Mouse (Mus musculus) cerebellum, adult 18-20 months (tissue): ENCODE measurements around the gene Ube2u.
"Not testable (repeated sequence)": the region's sequence is repeated elsewhere in the genome, so short reads cannot be mapped to it uniquely, and the experiment has no call there.

Experiments used
- DNase-seq, 2 experiments: peaks; one replicate each; pipeline ENCODE4 v3.0.0; 2021

The Ube2u gene

DNA sequence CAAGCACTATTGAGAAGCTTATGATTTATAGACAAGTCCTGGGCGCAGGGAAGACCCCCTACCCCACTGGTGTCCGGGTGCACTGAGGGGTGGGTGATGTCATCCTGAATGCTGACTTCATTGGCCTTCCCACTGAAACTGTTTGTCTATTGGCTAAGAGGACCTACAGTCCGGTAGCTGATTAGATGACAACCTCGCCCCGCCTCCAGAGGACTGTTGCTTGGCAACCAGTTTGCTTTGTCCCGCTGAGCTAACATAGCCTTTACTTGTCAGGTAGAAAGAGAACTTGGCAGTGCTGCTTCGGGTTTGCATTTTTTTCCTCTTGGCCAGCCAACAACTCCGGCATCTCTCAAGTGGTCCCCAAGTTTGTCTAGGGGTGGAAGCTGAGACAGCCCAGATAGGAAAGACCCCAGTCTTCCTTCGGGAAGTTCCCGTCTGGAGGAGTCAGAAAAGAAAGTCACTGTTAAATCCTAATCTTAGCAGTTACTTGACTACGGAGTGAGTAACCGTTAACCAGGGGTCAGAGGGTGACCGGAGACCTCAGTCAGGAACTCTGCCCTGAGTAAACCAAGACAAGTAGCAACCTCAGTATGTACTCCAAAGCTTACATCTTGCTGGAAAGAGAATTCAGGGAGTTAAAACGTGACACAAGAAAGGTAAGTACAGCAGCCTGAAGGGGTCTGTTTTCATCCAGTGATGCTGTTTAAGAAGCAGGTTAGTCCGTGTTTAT lies at the start of gene Ube2u:
Ube2u (plus strand) TSS at position 258 of the 730 bp plus-strand sequence.
- peak in 1 of 2 experiments; percentile 6 for DNase-seq

DNA sequence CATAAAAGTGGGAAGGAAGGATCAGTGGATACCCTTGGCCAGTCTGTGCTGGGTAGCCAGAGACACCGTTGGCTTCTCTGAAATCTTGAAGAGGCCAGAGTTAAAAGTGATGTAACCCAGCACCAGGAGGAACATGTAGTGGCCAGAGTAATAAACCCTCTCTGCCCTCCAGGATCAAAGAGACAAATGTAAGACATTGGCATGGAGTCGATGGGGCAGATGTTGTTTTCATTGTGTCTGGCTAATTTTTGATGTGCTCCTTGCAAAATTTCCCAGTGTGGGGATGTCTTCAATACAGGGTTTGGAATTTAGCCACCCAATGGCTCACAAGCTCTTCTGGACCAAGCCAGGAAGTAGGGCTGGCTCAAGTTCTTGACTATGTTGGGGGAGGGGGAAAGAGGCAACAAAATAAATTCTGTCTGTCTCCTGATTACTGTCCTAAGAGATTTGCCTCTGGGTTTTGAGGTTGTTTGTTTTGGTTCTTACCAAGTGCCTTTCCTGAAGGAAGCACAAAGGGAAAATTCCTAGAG lies 49.2 kb upstream of the Ube2u start:
- no peak for DNase-seq

DNA sequence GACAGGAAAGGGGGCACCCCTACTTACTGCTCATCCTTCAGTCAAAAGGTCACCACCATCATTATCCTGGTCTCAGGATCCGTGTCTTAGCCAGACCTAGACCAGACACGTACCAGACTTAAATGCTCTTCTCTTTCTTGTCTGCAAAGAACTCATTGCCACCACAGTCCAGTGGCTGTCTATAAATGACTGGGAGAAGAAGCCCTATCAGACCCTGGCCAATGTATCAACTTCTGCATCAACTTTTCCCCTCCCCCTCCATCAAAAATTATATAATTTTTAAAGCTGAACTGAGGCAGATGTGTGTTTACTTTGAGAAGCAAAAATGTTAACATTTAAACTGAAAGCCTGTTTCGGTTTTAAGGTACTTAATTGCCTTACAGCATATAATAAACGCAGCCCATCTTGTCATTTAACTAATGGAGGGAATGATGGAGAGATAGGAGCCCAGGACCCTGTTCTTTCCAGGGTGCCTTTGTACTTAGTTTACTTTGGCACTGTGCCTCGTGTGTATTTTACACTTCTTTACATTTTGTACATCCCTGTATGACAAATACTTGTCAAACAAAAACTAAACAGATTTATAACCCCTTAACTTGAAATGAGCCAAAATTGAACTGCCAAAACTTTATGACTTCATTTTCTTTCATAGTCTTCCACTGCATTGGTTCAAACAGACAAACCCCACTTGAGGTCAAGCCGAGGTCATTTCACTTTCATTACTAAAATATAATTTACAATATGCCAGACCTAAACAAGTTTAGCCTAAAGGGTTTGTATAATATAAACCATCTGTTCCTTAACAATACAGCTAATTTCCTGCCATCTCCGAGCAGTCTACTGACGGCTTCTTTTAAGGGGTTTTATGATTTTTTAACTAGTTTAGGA lies 43.1 kb upstream of the Ube2u start:
- no peak for DNase-seq

DNA sequence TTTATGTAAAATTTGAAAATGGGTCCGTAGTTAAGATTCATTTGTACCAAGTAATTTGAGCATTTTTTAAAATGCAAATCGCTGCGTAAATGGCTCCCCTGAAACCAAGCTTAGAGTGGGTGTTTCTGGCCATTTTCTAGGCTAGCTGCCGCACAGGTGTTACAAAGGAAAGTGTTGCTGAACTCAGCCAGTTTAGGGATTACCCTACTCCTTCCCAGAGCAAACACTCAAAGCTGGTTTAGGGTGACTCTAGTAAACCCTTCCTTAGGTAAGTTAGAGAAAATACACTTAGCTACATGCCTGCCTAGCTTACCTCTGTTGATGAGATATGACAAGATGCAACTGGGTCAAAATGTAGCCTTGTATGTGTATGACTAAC lies 42.5 kb upstream of the Ube2u start:
- DNase-seq = no peak

DNA sequence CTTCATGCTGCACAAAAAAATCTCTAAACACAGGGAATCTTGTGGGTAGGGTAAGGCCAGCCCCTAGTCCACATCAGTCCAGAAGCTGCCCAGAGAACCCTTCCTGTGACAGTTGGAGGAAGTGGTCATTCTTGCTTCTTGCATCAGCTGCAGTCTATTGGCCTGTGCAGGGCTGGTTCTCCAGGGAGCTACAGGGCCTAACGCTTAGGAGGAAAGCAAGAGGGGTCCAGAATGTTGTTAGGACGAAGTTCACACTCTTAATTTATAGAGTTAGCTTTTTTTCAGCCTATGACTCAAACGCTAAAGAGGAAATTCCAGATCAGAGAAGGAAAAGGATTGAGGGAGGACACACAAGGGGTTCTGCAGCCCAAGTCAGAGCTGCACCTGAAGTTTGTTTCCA lies 31.8 kb upstream of the Ube2u start:
- no peak for DNase-seq

DNA sequence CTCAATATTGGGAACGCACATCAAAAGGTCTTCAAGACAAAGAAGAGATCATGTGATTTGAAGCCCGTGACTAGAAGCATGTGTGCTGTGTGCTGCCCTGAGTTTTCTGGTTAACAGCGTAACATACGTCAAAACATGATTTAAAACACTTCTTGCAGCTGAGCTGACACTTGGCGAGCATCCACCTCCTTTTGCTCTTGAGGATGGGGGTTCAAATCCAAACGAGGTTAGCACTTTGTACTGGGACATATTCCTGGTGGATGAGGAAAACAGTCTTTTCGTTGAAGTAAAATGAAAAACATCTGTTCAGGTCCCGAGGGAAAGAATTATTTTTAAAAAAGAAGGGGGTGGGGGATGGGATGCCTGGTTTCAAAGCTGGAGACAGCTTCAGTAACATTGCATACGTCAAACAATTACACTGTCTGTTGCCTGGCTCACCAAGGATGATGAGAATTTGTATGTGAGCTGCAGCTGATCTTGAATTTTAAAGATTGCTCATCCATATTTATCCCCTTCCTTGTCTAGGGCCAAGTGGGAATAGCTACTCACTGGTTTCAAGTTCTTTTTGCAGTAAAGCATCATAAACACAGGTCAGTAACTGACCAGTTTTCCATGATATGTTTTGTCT lies 16.0 kb upstream of the Ube2u start:
- DNase-seq = no peak

DNA sequence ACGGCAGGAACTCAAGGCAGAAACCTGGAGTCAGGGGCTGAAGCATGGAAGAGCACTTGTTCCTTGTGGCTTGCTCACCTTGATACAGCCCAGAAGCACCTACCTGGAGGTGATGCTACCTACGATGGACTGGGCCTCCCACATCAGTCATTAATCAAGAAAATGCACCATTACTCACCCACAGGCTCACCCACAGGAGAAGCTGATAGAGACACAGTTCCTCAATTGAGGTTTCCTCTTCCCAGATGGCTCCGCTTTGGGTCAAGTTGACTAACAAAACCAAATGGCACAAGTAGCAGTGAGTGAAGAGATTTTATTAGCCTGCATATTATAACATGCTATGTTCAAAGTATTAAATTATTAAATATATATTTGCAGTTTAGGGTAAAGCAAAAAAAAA lies 9.8 kb downstream of the Ube2u start:
- no peak for DNase-seq

DNA sequence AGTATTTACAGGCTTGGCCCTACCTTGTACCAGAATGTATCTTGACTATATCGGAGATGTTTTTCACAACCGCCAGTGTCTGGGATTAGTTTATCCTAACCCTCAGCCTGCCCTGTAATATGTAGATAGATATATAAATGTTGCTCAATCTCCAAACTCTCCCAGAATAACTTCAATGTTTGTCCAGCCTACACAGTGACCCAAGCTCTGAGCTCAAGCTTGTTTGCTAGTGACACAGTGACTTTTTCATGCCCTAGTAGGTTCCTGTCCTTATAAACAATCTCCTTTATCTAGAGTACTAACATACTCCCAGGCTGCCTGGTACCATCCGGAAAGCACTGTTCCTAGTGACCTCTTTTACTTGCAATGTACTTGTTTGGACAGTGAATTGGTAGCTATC lies 16.5 kb downstream of the Ube2u start:
- DNase-seq = no peak

DNA sequence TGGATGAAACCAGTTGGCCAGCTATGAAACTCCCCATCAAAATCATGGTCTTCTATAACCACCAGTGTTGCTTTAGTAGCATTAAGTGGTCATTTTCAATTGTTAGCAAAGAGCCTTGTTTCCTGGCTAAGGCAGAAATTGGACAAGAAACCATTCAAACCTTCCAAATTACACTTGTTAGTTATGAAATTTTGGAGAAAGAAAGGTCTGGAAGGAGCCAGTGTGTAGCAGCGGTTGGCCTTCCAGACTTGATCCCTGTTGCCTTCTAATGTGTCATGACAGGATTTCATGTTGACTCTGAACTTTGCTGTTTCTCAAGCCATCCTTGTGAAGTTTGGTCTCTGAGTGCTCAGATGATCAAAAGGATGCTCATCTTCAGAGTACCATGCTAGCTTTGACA lies 17.9 kb downstream of the Ube2u start:
- DNase-seq = no peak

DNA sequence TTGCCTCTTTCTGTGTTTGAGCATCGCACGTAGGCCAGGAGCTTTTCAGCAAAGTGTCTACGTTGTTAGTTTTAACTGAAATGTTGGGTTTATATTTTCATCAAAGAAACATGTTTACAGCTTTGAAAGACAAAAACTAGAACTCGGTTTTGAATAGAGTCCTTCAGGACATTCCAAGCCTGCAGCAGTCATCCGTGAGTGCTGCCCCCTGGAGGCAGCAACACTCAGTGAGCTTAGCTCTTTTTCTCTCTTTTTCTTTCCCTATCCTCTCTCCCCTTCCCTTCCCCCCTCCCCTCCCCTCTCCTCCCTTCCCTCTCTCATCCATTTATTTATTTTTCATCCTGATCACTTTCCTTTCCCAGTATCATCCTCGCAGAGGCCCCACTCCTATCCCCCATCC lies 19.5 kb downstream of the Ube2u start:
- DNase-seq = peak; percentile 20 to 31

DNA sequence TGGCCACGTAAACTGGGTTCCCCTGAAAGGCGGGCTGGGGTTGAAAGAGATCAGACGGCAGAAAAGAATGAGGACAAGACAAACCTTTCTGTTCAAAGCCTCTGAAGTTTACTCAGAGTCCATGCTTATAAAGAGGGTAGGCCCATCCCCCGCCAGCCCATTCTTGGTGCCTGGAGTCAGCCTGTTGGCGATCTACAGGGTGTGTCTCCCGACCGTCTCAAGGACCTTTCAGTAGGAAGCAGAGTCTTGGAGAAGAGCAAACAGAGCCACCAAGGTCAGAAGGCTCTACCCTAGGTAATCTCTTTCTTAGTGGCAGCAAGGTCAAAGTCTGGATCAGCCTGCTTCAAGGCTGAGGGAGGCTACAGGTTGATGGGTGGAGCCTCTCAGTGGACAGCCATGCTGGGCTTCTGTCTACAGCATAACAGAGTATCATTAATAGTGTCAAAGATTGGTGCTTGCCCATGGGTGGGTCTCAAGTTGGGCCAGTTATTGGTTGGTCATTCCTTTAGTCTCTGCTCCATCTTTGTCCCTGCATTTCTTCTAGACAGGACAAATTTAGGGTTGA lies 20.5 kb downstream of the Ube2u start:
- DNase-seq = not testable (repeated sequence)

DNA sequence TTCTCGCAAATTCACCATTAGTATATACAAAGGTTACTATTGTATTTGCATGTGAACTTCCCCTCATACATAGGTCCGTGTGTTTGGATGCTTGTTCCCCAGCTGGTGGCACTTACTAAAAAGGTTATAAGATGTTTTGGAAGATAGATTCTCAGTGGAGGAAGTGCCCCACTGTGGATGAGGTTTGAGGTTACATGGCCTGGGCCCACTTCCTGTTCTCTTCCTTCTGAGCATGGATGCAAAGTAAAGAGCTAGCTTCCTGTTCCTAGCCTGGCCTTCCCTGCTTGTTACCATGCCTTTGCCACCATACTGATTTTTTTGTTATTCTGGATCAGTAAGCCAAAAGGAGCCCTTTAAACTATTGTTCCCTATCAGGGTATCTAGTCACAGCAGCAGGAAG lies 24.7 kb downstream of the Ube2u start:
- DNase-seq = no peak

DNA sequence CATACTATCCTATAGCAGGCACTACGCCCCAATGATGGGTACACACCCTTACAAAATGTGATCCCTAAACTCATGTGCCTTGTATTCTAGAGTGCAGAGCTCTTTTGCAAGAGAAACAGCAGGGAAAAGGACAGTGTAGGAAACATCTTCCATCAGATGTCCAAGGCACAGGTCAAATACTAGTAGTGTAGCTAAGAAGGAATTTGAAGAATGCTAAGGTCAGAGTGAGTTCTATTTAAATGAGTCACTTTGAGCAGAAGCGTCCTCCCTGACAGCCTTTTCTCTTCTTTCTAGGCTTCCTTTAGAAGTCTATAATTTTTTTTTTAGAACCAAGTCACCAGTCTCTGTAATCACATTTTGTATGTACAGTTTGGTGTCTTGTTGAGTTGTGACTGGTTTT lies 39.0 kb downstream of the Ube2u start:
- DNase-seq = no peak

DNA sequence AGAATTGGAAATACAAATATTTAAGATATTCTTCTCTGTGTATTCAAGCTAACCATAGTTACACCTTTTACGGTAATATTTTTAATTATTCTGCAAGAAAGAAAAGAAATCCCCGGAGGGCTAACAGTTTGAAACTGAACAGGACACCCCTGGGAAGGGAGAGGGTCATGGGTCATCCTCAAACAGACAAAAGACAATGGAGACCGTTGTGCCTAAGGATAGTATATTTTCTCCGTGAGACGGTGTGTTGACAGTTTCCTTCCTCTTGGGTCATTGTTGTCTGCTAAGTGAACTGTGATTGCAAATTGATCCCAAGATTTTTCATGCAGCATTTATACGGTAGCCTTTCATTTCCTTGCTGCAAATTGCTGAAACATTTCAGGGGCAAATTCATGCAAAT lies 43.9 kb downstream of the Ube2u start:
- no peak for DNase-seq

DNA sequence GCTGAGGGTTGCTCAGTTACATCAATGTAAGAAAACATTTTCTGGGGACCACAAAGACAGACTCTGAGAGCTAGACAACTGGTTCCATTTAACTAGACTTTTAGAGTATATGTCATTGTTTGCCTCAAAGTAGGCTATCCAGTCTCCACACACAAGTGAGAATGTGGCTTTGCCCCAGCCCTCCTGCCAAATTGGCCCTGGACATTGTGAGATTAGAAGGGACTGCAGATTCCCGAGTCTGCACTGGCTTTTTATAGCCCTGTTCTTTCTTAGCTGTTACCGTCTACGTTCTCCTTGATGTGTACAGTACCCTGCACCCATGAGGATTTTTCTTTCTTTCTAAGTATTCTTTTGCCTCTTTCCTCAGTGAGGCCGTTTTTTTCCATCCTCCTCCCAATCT lies 46.1 kb downstream of the Ube2u start:
- no peak for DNase-seq

DNA sequence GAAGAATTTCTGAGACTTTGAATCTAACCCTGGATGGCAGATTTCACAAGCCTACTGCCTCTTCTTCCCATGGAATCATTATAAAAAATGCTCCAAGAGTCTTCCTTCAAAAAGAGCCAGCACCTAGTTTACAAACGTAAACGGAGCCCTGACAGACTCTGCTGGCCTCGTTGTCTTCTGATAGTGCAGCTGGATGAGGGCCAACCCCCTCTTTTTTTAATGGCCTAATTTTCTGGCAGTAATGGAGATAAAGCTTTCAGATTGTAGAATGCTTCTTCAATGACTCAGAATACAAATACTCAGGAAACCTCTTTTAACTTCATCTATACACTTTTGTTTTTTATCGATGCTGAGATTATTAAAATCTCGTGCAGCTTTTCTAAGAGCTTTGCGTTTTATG lies 47.6 kb downstream of the Ube2u start:
- DNase-seq = no peak

DNA sequence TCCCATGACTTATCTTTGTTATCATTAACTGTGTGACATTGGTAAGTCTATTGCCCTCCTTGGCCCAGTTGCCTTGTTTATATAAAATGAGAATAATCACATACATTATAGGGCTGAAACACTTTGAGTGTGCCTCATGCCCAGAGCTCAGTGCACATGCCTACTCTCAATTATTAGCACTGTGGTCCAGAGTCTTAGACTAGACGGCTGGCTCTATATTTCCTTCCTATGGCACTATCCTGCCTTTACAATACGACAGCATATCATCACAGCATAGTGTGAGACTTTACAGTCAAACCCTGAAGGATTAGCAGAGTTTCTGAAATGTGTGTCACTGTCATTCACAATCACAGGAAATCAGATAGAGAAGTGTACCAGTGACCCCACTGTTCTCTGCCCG lies 48.4 kb downstream of the Ube2u start:
- no peak for DNase-seq

DNA sequence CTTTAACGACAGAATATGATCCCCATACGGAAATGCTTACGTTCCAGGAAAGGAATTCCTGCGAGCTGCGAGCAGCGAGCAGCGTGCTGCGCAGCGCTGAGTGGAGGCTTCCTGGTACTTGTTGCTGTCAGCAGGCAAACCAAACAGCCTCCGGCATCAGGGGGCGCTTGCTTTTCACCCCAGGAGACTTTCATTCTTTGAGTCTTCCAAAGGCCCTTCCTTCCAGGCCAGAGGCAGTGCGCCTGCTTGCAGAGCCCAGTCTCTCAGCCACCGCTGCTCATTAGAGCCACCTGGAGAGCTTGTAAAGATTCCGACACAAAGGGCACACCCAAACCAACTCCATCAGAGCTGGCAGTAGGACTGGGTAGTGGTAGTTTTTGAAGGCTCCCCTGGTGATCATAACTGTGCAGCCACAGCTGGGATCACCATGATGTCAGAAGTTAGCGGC lies 48.9 kb downstream of the Ube2u start:
- DNase-seq = no peak

DNA sequence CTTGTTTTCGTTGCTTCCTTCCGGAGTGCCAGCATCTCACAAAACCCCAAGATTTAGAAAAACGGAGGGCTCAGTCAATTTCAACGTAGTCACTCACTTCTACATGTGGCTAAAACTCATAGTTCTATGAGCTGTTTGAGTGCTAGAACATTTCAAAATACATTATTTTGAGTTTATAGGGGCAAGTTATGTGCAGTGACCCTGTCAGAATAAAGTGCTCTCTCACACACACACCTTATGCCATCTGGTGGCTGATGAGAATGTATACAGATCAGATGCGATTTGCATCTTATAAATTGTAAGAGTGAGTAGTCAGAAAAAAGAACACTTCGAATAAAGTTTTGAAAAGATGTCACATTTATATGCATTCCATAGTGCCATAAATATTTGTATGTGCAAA lies 55.0 kb downstream of the Ube2u start:
- DNase-seq = no peak

DNA sequence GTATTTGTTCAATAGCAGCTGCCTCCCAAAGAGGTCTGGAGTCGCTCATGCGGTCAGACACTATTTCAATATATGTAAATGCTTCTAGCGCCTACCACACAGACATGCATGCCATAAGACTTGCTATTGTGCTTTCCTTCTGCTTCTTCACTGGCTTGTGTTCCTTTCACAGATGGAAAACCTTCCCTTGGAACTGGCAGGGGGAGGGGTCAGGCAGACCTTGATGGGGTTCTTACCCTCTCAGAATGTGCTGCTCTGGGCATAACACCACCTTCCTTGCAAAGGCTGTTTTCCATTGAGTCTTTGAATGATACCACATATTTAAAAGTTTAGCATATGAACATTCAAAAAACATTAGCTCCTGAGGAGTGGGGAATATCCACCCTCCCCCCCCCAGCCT lies 56.3 kb downstream of the Ube2u start:
- no peak for DNase-seq

DNA sequence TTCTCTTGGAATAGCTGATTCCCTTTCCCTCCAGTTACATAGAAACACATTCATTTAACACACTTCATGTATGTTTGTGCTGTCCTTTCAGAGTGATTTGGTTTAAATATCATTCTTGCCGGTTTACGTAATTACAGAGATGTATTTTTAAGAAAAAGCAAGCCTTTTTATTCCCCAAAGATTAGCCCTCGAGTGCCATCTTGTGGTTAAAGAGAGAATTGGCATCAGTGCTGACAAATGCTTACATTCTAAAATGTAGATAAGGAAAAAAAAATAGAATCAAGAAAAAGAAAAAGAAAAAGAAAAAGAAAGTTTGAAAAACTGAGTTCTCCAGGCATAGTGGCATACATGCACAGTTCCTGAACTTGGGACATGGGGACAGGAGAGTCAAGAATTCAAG lies 59.2 kb downstream of the Ube2u start:
- DNase-seq = peak; percentile 57

DNA sequence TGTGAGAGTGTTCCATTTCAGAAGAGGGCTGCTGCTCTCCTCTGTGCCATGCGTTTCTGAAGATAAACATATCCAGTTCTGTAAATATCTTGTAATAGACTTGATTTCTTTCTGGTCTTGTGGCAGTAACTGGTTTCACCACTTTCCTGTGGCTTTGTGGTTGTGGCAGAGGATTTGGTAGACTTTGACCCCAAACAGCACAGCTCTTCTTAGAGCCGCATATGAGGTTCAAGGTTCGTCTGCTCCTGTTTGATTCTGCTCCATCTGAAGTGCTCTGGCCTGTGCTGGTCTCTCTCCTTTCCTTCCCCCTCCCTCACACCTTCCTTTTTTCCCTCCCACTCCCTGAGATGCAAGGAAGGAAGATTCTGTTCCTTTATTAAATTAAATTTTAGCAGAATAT lies 60.8 kb downstream of the Ube2u start:
- no peak for DNase-seq

DNA sequence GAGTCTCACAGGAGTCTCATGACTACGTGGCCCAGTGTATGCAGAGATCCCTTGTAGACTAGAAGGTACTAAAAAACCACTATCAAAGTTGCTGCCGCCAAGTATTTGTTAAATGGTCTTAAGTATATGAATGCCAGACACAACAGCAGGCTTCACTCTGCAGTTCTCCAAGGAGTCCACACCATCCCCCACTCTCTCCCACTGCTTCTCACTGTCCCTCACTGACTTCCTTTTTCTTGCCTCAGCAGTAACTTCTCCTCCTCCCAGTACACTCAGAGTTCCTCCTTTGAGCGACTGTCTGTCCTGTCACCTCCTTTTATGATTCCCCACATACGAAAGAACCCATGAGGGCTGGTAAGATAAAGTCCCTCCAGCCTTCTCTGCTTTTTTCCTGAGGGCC lies 69.3 kb downstream of the Ube2u start:
- DNase-seq = no peak
